Mouse (Mus musculus) heart, embryonic 12.5 days (tissue): ENCODE results near the gene Fam240b. TPM values are rescaled to one million over a fixed set of nuclear protein-coding genes. Genes with fewer than 3 reads are reported as not detected.
"Not testable (repeated sequence)": the region's sequence is repeated elsewhere in the genome, so short reads cannot be mapped to it uniquely, and the experiment has no call there.

Experiments
- ATAC-seq: fragments of 200-750 bp; cut with Nextera tagmentation; 2 replicates; pipeline ENCODE4 v1.8.0; 2017; ENCODE audit warnings: moderate TSS enrichment, moderate library complexity; ENCODE audit not compliant: insufficient number of reproducible peaks, low FRiP score
- H3K27ac ChIP-seq: fragments of 300-500 bp; sonication (generic); 2 replicates; pipeline ENCODE4 v1.5.1; 2016; ENCODE audit warnings: mild to moderate bottlenecking, moderate library complexity; ENCODE audit not compliant: poor library complexity, severe bottlenecking
- H3K27me3 ChIP-seq: fragments of 300-500 bp; sonication (generic); replicated peaks from 2 replicates; pipeline ENCODE4 v1.6.1; 2016; ENCODE audit warnings: mild to moderate bottlenecking, moderate library complexity
- H3K36me3 ChIP-seq: fragments of 300-500 bp; sonication (generic); 2 replicates; pipeline ENCODE4 v1.6.1; 2016; ENCODE audit warnings: mild to moderate bottlenecking, moderate library complexity
- H3K4me1 ChIP-seq: fragments of 300-500 bp; sonication (generic); replicated peaks from 2 replicates; pipeline ENCODE4 v1.6.1; 2016; ENCODE audit warnings: mild to moderate bottlenecking
- H3K4me2 ChIP-seq: fragments of 300-500 bp; sonication (generic); 2 replicates; pipeline ENCODE4 v1.6.1; 2016; ENCODE audit warnings: mild to moderate bottlenecking, moderate library complexity
- H3K4me3 ChIP-seq: fragments of 300-500 bp; sonication (generic); 2 replicates; pipeline ENCODE4 v1.5.1; 2016; ENCODE audit warnings: mild to moderate bottlenecking
- H3K9ac ChIP-seq: fragments of 300-500 bp; sonication (generic); 2 replicates; pipeline ENCODE4 v1.6.1; 2016; ENCODE audit warnings: mild to moderate bottlenecking, moderate library complexity
- H3K9me3 ChIP-seq: fragments of 300-500 bp; sonication (generic); replicated peaks from 2 replicates; pipeline ENCODE4 v1.6.1; 2016; ENCODE audit warnings: mild to moderate bottlenecking, moderate library complexity
- WGBS: fragments of 180-500 bp; shearing (Covaris S2); methylation state at CpG from one replicate; pipeline ENCODE4 v1.1.7; 2016; 5-methylcytosine and 5-hydroxymethylcytosine counted together
- polyA plus RNA-seq: library from polyadenylated mRNA; unstranded; fragments of >200 nt; fragmentation: Nextera tagmentation; extraction: Ambion mirVana; gene quantifications from 2 replicates; pipeline ENCODE4 v1.2.1, GENCODE M21; 2016

Fam240b gene
- polyA plus RNA-seq, 1 experiment from 2014 or later = not detected

DNA sequence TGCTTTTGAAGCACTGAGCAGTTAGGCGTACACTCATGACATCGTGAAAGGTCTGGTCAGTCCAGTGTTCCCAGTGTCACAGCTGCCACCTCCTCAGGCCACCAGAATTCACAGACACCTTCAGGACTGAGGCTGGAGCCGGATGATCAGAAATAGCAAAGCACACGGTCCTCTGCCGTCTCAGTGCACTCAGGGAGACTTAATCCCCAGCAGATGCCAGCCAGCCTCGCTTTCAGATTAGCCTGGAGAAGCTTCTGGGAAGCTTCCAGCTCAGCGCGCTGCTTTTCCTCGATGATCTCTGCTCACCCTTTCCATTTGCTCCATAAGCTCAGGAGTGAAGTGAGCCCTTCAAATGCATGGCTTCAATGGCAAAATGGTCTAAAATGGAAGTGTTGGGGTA lies 32.4 kb downstream of the Fam240b start:
- Histone ChIP-seq H3K27me3 (no peaks in the 10 kb centered on the region), H3K4me3 (no peak overlapping the region), H3K4me2 (no peak overlapping the region), H3K27ac (no peak overlapping the region), H3K9me3 (no peaks in the 10 kb centered on the region; the same call in 1 of the 2 replicates), H3K4me1 (no peaks in the 10 kb centered on the region), H3K36me3 (no peaks in the 10 kb centered on the region), H3K9ac (no peak overlapping the region)
- ATAC-seq = no peak
- 56% methylated on average over 9 of the region's 9 CpGs for WGBS

DNA sequence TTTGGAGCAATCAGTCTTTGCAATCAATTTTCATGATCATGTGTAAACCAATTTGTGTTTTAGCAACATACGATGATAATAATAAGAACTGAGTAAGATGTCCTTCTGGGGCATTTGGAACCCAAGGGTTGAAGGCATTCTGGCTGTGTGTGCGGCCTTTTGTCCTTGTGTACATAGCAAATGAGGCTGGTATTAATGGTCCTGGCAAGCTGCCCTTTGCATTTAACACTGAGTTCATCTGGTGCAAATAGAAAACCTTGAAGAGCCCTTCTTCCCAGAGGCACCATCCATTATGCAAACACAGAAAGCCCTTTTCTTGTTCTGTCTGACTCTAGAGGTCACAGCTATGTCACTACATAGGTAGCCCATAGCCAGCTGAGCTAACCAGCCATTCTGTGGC lies 35.0 kb downstream of the Fam240b start:
- no peaks in the 10 kb centered on the region for H3K4me1 ChIP-seq
- no peaks in the 10 kb centered on the region for H3K36me3 ChIP-seq
- no peaks in the 10 kb centered on the region for H3K27me3 ChIP-seq
- no peak for ATAC-seq
- H3K9me3 ChIP-seq = no peaks in the 10 kb centered on the region; the same call in 1 of the 2 replicates
- no peak overlapping the region for H3K27ac ChIP-seq
- 83% methylated on average over 2 of the region's 2 CpGs for WGBS
- H3K4me3 ChIP-seq = no peak overlapping the region
- no peak overlapping the region for H3K9ac ChIP-seq
- no peak overlapping the region for H3K4me2 ChIP-seq

DNA sequence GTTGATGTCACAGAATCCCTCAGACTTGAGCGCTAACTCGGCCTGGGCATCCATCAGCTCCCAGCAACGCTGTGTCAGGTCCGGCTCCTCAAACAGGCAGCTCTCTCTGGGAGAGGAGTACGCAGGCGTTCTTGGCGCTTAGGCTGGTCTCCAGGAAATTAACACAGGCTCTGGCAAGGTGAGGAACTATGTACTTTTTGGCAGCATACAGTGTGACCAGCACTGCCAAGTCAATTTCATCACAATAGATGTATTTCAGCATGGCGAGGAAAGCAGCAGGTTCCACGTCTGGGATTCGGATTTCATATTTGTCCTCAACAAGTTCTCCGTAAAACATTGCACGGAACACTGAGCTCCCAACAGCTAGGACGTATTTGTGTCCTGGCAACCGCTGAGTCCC lies 39.4 kb downstream of the Fam240b start:
- WGBS = 87% methylated on average over 14 of the region's 14 CpGs
- no peak overlapping the region for H3K4me2 ChIP-seq
- H3K9me3 ChIP-seq = no peaks in the 10 kb centered on the region; the same call in 1 of the 2 replicates
- no peak overlapping the region for H3K4me3 ChIP-seq
- no peak overlapping the region for H3K27ac ChIP-seq
- H3K4me1 ChIP-seq = no peaks in the 10 kb centered on the region
- no peak overlapping the region for H3K9ac ChIP-seq
- ATAC-seq = no peak
- no peaks in the 10 kb centered on the region for H3K27me3 ChIP-seq
- H3K36me3 ChIP-seq = no peaks in the 10 kb centered on the region

DNA sequence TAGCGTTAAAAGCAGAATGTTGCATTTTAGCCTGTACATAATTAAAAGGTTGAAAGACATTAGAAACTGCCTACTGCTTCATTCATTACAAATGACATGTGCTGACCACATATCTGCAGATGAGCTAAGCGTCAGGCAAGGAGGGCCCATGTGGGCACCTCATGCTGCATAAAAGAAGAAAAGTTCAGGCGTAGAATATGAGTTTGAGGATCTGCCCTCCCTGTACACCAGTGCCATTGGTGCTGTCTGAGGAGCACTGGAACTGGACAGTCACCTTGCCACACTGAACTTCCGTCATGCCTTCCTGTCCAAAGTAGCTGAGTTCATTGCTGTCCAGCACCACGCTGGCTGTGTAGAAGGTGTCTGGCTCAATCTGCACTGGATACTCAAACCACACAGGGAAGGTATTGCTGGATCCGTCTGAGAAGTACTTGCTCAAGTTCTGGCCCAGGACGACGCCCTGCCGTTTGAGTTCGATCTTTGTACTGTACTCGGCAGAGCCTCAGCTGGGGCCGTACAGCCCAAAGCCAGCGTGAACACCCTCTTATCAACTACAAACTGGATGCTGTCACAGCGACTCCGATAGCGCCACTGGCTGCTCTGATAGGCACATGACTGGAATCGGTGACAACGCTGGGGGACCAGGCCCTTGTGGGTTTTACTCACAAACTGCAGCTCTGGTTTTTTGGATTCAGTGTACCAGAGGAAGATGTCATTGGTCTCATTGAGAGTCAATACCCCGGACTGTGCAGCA lies 40.2 kb downstream of the Fam240b start:
- H3K4me3 ChIP-seq, H3K4me2 ChIP-seq, H3K27ac ChIP-seq, H3K27me3 ChIP-seq, H3K4me1 ChIP-seq, H3K9ac ChIP-seq, ATAC-seq, H3K36me3 ChIP-seq, H3K9me3 ChIP-seq: not testable (repeated sequence)
- 68% methylated on average over 19 of the region's 19 CpGs for WGBS

DNA sequence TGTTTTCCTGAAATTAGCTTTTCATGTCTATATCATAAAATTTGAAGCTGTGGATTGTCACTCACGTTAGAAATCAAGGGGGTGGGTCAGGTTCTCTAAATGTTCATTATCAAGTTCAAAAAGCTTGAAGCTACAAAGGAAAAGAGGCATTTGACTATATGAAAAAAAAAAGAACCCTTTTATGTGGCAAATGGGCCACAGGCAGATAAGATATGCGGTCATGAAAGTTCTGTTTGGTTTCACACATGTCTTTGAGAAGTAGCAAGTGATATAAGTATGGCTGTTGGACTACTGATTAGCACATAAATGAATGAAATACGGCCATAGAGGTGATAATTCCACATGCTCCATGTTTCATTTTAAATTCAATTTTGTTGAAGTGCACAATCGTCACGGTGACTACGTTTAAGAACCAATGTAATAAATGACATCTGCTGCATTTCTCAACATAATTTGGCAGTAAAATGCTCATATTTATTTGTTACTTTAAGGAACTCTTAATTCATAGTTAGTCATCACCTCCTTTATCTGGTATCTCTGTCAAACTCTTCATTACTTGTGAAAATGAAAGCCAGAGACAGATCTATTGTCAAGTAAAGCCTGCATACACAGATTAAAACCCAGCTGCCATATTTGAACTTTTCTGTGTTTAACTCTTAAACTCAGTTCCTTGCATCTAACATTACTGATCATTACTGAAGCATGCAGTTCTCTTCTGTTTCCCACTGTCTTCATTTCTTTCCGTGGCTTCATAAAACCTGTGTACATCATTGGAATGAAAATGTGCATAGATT lies 47.4 kb downstream of the Fam240b start:
- no peak for ATAC-seq
- no peaks in the 10 kb centered on the region for H3K36me3 ChIP-seq
- WGBS = 60% methylated on average over 7 of the region's 7 CpGs
- no peaks in the 10 kb centered on the region for H3K9me3 ChIP-seq
- H3K4me1 ChIP-seq = no peaks in the 10 kb centered on the region
- no peak overlapping the region for H3K27ac ChIP-seq
- no peak overlapping the region for H3K4me2 ChIP-seq
- H3K27me3 ChIP-seq = no peaks in the 10 kb centered on the region
- no peak overlapping the region for H3K9ac ChIP-seq
- no peak overlapping the region for H3K4me3 ChIP-seq

DNA sequence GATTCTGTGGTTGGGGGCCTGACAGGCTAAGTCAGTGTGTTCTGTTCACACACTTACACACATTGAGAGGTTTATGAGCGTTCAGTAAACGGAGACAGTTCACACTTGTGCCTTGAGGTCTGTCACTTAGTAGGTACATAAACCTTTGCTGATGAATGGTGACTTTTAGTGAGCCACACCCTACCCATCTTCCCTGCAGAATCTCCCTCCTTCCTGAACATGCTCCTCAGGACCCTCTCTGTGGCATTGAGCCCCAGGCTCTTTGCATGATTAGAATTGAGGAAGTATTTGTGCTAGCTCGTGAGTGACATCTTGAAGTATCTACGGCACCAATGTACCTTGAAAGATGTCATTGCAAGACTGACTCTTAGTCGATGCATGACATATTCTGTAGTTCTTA lies 48.9 kb downstream of the Fam240b start:
- Histone ChIP-seq H3K9ac (no peak overlapping the region), H3K4me1 (no peaks in the 10 kb centered on the region), H3K36me3 (no peaks in the 10 kb centered on the region), H3K9me3 (no peaks in the 10 kb centered on the region), H3K27ac (no peak overlapping the region), H3K27me3 (no peaks in the 10 kb centered on the region), H3K4me2 (no peak overlapping the region), H3K4me3 (no peak overlapping the region)
- ATAC-seq = no peak
- whole genome bisulfite sequencing = 77% methylated on average over 5 of the region's 5 CpGs

DNA sequence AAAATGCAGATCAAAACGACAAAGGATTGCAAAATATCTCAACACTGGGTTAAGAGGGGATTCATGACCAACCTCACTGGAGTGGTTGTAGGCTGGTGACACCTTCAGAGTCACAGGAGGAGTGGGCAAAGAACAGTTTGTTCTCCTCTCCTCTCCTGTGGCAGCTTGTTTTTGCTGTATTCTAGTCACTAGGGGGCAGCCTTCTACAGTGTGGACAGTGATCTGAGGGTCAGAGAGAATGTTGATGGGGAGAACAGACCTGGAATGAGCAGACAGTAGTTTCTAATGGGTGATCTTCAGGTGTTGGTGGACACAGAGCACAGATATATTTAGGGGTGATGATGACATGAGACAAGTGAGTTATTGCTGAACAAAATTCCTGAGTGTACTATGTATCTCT lies 49.6 kb downstream of the Fam240b start:
- Histone ChIP-seq H3K27ac (no peak overlapping the region), H3K27me3 (no peaks in the 10 kb centered on the region), H3K4me2 (no peak overlapping the region), H3K4me3 (no peak overlapping the region), H3K4me1 (no peaks in the 10 kb centered on the region), H3K36me3 (no peaks in the 10 kb centered on the region), H3K9ac (no peak overlapping the region), H3K9me3 (no peaks in the 10 kb centered on the region)
- ATAC-seq = no peak
- WGBS = 0% methylated on average over 1 of the region's 1 CpGs

DNA sequence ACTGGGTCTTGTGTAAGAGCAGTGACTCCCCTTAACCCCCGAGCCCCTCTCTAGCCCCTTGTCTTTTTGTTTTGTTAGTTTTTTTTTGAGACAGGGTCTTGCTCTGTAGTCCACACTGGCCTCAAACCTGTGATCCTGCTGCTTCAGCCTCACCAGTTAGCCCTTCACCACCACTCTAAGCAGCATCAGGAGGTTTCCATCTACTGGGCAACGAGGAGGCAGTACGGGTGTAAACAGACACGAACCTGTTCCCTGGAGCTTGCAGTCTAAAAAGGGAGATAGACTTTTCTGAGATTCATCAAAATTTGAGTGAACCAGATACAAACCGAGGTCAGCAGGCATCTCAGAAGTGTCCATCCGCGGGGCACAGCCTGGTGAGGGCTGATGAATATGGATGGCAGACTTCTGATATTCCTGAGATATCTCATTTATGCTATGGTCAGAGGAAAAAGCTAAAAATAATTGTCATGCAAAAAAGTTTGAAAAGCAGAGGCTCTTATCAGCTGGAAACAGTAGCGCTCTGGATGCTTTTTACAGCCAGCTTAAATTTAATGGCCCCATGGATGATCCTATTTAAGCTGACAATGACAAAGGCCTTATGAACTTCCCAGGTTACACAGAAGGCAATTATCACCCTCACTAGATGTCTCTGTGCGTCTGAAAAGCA lies 52.2 kb downstream of the Fam240b start:
- WGBS = 67% methylated on average over 9 of the region's 9 CpGs

DNA sequence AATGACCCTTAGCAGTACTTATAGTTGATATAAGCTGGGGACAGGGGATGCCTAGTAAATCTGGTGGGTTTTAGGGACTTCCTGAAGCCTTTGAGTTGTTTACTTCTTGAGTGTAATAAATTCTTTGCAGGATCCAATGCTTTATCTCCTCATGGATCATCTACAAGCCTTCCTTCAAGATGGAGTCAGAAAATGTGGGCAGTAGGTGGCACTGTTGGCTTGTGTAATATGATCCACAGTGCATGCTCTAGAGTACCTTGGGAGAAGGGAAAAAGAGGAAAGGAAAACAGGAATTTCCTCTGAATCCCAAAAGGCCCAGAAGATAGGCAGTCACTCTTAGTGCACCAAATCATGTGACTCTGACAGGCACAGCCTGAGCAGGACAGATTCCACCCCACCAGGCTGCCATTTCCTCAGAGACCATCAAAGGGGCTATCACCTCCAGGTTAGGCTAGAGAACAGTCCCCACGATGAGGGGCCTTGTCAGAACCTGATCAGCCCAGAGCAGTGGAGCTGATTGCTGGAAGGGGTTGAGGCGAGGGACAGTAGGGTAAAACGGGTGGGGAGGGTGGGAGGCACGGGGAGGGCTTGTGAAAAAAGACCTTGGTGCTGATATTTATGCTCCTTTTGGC lies 54.2 kb downstream of the Fam240b start:
- Histone ChIP-seq H3K4me3 (no peak overlapping the region), H3K4me1 (no peaks in the 10 kb centered on the region), H3K27ac (no peak overlapping the region), H3K9me3 (no peaks in the 10 kb centered on the region), H3K9ac (no peak overlapping the region), H3K27me3 (no peaks in the 10 kb centered on the region), H3K36me3 (no peaks in the 10 kb centered on the region), H3K4me2 (no peak overlapping the region)
- 47% methylated on average over 4 of the region's 4 CpGs for WGBS
- ATAC-seq = no peak

More for the DNA sequence above, 52.2 kb downstream of the Fam240b start:
- no peak overlapping the region for H3K9ac ChIP-seq
- H3K4me2 ChIP-seq = no peak overlapping the region
- ATAC-seq = no peak
- no peaks in the 10 kb centered on the region for H3K36me3 ChIP-seq
- no peaks in the 10 kb centered on the region for H3K27me3 ChIP-seq
- H3K9me3 ChIP-seq = no peaks in the 10 kb centered on the region
- no peaks in the 10 kb centered on the region for H3K4me1 ChIP-seq
- H3K4me3 ChIP-seq = no peak overlapping the region
- no peak overlapping the region for H3K27ac ChIP-seq

DNA sequence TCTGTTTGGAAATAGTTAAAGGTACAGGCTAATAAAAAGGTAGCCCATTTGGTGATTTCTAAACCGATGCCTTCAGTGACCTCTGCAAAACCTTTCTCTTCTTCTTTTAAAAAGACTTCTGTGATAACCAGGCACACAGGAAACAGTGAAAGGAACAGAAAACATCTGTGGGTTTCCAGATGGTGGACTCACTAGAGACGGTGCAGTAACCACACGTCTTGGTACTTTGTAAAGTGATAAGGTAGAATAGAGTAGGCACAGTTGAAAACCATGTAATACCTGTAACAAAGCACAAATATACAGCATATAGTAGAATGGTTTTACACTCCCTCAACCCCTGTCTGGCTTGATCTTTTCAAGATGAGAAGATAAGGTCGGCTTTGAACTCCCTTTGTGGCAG lies 57.0 kb downstream of the Fam240b start:
- Histone ChIP-seq H3K36me3 (no peaks in the 10 kb centered on the region), H3K9me3 (no peaks in the 10 kb centered on the region), H3K27ac (no peak overlapping the region), H3K4me1 (no peaks in the 10 kb centered on the region), H3K27me3 (no peaks in the 10 kb centered on the region), H3K4me3 (no peak overlapping the region), H3K4me2 (no peak overlapping the region), H3K9ac (no peak overlapping the region)
- 50% methylated on average over 4 of the region's 4 CpGs for WGBS
- no peak for ATAC-seq

DNA sequence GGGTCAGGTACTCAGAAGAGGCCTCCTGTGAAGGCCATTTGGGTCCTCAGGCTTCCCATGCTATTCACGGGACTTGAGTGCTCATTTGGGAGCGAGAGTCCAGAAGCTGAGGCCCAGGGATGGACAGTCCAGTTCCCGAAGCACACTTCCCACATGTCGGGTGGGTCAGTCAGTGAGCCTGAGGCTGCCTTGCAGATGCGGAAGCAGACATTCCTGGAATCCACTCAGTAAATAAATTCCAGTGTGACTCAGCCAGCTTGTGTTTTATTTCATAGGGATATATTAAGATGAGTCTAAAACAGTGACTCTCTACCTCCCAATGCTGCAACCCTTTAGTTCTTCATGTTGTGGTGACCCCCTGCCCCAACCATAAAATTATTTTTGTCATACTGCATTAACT lies 58.1 kb downstream of the Fam240b start:
- Histone ChIP-seq H3K9ac (no peak overlapping the region), H3K9me3 (no peaks in the 10 kb centered on the region), H3K36me3 (no peaks in the 10 kb centered on the region), H3K27me3 (no peaks in the 10 kb centered on the region), H3K4me1 (no peaks in the 10 kb centered on the region), H3K4me3 (no peak overlapping the region), H3K4me2 (no peak overlapping the region), H3K27ac (no peak overlapping the region)
- ATAC-seq = no peak
- 68% methylated on average over 5 of the region's 5 CpGs for WGBS
